Mouse (Mus musculus) embryonic facial prominence, embryonic 15.5 days (tissue): Measurements from ENCODE around the gene Arhgef5. TPM values are rescaled to one million over a fixed set of nuclear protein-coding genes. Genes with fewer than 3 reads are reported as not detected.
A peak's percentile ranks its signal among the peaks of the same experiment; 100 is the strongest.

Source experiments
- ATAC-seq: fragments of 200-750 bp; cut with Nextera tagmentation; 2 replicates; pipeline ENCODE4 v1.8.0; 2017; ENCODE audit warnings: low read depth, moderate TSS enrichment; ENCODE audit not compliant: insufficient number of reproducible peaks, low FRiP score, low TSS enrichment
- H3K27ac ChIP-seq: fragments of 300-500 bp; sonication (generic); replicated peaks from 2 replicates; pipeline ENCODE4 v1.5.1; 2015; ENCODE audit warnings: mild to moderate bottlenecking, inconsistent platforms
- H3K27me3 ChIP-seq: fragments of 300-500 bp; sonication (generic); 2 replicates; pipeline ENCODE4 v1.6.1; 2015; ENCODE audit warnings: inconsistent platforms
- H3K36me3 ChIP-seq: fragments of 300-500 bp; sonication (generic); 2 replicates; pipeline ENCODE4 v1.6.1; 2015; ENCODE audit warnings: mild to moderate bottlenecking, inconsistent platforms
- H3K4me1 ChIP-seq: fragments of 300-500 bp; sonication (generic); 2 replicates; pipeline ENCODE4 v1.6.1; 2015; ENCODE audit warnings: inconsistent platforms
- H3K4me2 ChIP-seq: fragments of 300-500 bp; sonication (generic); replicated peaks from 2 replicates; pipeline ENCODE4 v1.6.1; 2015; ENCODE audit warnings: mild to moderate bottlenecking, inconsistent platforms
- H3K4me3 ChIP-seq: fragments of 300-500 bp; sonication (generic); replicated peaks from 2 replicates; pipeline ENCODE4 v1.5.1; 2015; ENCODE audit warnings: mild to moderate bottlenecking, inconsistent platforms
- H3K9ac ChIP-seq: fragments of 300-500 bp; sonication (generic); 2 replicates; pipeline ENCODE4 v1.6.1; 2015; ENCODE audit warnings: inconsistent platforms
- H3K9me3 ChIP-seq: fragments of 300-500 bp; sonication (generic); replicated peaks from 2 replicates; pipeline ENCODE4 v1.6.1; 2016; ENCODE audit warnings: inconsistent platforms
- WGBS: fragments of 180-500 bp; shearing (Covaris S2); methylation state at CpG from one replicate; pipeline ENCODE4 v1.1.7; 2015; 5-methylcytosine and 5-hydroxymethylcytosine counted together
- polyA plus RNA-seq: library from polyadenylated mRNA; unstranded; fragments of >200 nt; fragmentation: Nextera tagmentation; extraction: Ambion mirVana; gene quantifications from 2 replicates; pipeline ENCODE4 v1.2.1, GENCODE M21; 2015

The Arhgef5 gene
- polyA plus RNA-seq, 1 experiment from 2014 or later, result 15.3 TPM

GRCm38 (mm10) chr6:43280481-43280880 lies 15.1 kb downstream of the Arhgef5 start:
- Histone ChIP-seq H3K27me3 (no peaks in the 10 kb centered on the region), H3K9ac (no peak overlapping the region), H3K36me3 (peaks cover 9% of the 10 kb centered on the region; the same call in 1 of the 2 replicates)

GRCm38 (mm10) chr6:43292041-43292440 lies 26.7 kb downstream of the Arhgef5 start:
- H3K27ac ChIP-seq, result no peak overlapping the region
- 0 out of 2 replicates have a peak, but pooled peaks cover 16% of the 10 kb centered on the region for H3K4me1 ChIP-seq
- 57% methylated on average over 3 of the region's 3 CpGs for WGBS
- H3K9ac ChIP-seq, result no peak overlapping the region
- H3K9me3 ChIP-seq, result no peaks in the 10 kb centered on the region
- peaks cover 17% of the 10 kb centered on the region; the same call in 1 of the 2 replicates for H3K36me3 ChIP-seq
- no peak overlapping the region for H3K4me3 ChIP-seq
- H3K27me3 ChIP-seq, result no peaks in the 10 kb centered on the region
- ATAC-seq, result no peak
- no peak overlapping the region for H3K4me2 ChIP-seq

More at GRCm38 (mm10) chr6:43280481-43280880, 15.1 kb downstream of the Arhgef5 start:
- H3K27ac ChIP-seq, result no peak overlapping the region
- no peaks in the 10 kb centered on the region for H3K9me3 ChIP-seq
- ATAC-seq, result no peak
- no peak overlapping the region for H3K4me3 ChIP-seq
- no peaks in the 10 kb centered on the region for H3K4me1 ChIP-seq
- H3K4me2 ChIP-seq, result no peak overlapping the region
- 89% methylated on average over 5 of the region's 5 CpGs for WGBS

- no peak overlapping the region for H3K4me2 ChIP-seq
- no peaks in the 10 kb centered on the region for H3K27me3 ChIP-seq
- no peaks in the 10 kb centered on the region for H3K9me3 ChIP-seq
- H3K27ac ChIP-seq, result no peak overlapping the region
- no peak for ATAC-seq
- 39% methylated on average over 6 of the region's 6 CpGs for WGBS
- no peak overlapping the region for H3K4me3 ChIP-seq
- peaks cover 17% of the 10 kb centered on the region; the same call in 1 of the 2 replicates for H3K36me3 ChIP-seq
- H3K4me1 ChIP-seq, result 0 out of 2 replicates have a peak, but pooled peaks cover 19% of the 10 kb centered on the region
- H3K9ac ChIP-seq, result no peak overlapping the region
Measured at GRCm38 (mm10) chr6:43292471-43293076, 27.2 kb downstream of the Arhgef5 start.

- Histone ChIP-seq H3K4me1 (0 out of 2 replicates have a peak, but pooled peaks cover 20% of the 10 kb centered on the region), H3K27me3 (no peaks in the 10 kb centered on the region), H3K4me2 (no peak overlapping the region), H3K27ac (no peak overlapping the region), H3K36me3 (peaks cover 13% of the 10 kb centered on the region; the same call in 1 of the 2 replicates), H3K9ac (no peak overlapping the region), H3K4me3 (no peak overlapping the region), H3K9me3 (no peaks in the 10 kb centered on the region)
- ATAC-seq, result no peak
- 66% methylated on average over 7 of the region's 7 CpGs for WGBS
Measured at GRCm38 (mm10) chr6:43293175-43293574, 27.8 kb downstream of the Arhgef5 start.

- H3K4me1 ChIP-seq, result 0 out of 2 replicates have a peak, but pooled peaks cover 20% of the 10 kb centered on the region
- no peak for ATAC-seq
- 22% methylated on average over 5 of the region's 5 CpGs for WGBS
- H3K27ac ChIP-seq, result no peak overlapping the region
- no peak overlapping the region for H3K4me2 ChIP-seq
- no peak overlapping the region for H3K9ac ChIP-seq
- no peaks in the 10 kb centered on the region for H3K9me3 ChIP-seq
- no peak overlapping the region for H3K4me3 ChIP-seq
- H3K36me3 ChIP-seq, result no peaks in the 10 kb centered on the region
- no peaks in the 10 kb centered on the region for H3K27me3 ChIP-seq
Measured at GRCm38 (mm10) chr6:43295908-43296307, 30.5 kb downstream of the Arhgef5 start.

DNA sequence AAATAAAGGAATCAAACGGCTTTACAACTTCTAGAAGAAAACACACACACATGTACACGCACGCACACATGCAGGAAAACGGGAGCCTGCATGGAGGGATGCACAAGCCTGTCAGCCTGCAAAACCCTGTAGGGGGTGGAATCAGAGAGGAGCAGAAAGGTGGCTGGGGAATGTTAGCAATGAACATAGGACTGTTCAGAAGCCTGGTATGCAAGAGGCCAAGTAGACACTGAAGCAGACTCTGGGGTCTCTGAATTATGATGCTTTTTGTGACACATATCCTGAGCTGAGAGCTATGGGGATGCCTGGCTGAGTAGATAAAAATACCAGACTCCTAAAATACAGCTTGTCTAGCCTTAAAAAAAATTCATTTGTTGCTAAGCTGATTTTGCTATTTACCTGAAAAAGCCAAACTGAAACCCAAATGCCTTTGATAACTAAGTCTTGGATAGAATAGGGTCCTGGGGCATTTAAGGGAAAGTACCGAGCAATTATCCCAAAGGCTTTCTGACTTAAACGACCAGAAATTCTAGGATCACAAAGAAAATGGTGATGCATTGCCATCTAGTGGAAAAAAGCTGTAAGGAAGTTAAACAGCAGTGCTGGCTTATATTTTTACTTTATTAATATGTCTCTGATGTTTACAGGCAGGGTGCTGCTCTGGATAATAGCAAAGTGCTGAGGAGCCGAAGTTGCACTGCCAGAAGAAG lies 31.6 kb downstream of the Arhgef5 start:
- 34% methylated on average over 7 of the region's 7 CpGs for WGBS
- Histone ChIP-seq H3K36me3 (no peaks in the 10 kb centered on the region), H3K4me2 (no peak overlapping the region), H3K4me3 (no peak overlapping the region), H3K4me1 (0 out of 2 replicates have a peak, but pooled peaks cover 19% of the 10 kb centered on the region), H3K9ac (no peak overlapping the region), H3K27ac (no peak overlapping the region), H3K27me3 (no peaks in the 10 kb centered on the region), H3K9me3 (no peaks in the 10 kb centered on the region)
- ATAC-seq, result no peak

- H3K9ac ChIP-seq, result no peak overlapping the region
- no peak overlapping the region for H3K4me2 ChIP-seq
- no peak overlapping the region for H3K4me3 ChIP-seq
- H3K27ac ChIP-seq, result no peak overlapping the region
- no peak for ATAC-seq
- H3K4me1 ChIP-seq, result 0 out of 2 replicates have a peak, but pooled peaks cover 14% of the 10 kb centered on the region
- H3K27me3 ChIP-seq, result no peaks in the 10 kb centered on the region
- WGBS, result 27% methylated on average over 2 of the region's 2 CpGs
- no peaks in the 10 kb centered on the region for H3K9me3 ChIP-seq
- no peaks in the 10 kb centered on the region for H3K36me3 ChIP-seq
Measured at GRCm38 (mm10) chr6:43297508-43297850, 32.1 kb downstream of the Arhgef5 start.

DNA sequence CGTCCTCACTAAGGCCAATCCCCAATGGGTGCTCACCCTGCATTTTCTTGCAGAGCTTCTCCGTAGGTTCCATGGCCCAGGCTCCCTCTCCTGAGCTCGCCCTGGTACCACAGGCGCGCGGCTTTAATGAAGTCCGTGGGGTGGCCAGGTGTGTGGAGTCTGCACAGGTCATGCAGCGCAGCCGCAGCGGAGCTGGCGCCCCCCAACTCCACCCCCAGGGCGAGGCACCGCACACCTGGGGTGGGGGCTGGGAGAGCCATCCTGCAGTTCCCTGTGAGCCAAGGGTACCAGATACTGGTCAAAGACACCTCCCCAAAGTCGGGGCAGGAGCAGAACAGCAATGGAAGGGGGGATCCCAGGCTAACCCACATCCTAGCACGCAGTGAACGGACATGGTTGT lies 44.1 kb downstream of the Arhgef5 start, which contains the start of gene Nobox:
Gene Nobox, minus strand, starts transcription at position 101 of the 400 bp plus-strand sequence.
- Histone ChIP-seq H3K4me1 (peaks cover 5% of the 10 kb centered on the region; the same call in 1 of the 2 replicates), H3K9me3 (no peaks in the 10 kb centered on the region), H3K27me3 (no peaks in the 10 kb centered on the region), H3K27ac (no peak within 1 kb of the TSS), H3K4me3 (no peak within 1 kb of the TSS), H3K9ac (no peak within 1 kb of the TSS), H3K36me3 (no peaks in the 10 kb centered on the region), H3K4me2 (no peak within 1 kb of the TSS)
- WGBS, result 65% methylated on average over 16 of the region's 16 CpGs
- no peak for ATAC-seq

GRCm38 (mm10) chr6:43310071-43310470 lies 44.7 kb downstream of the Arhgef5 start:
- no peak overlapping the region for H3K4me3 ChIP-seq
- H3K9ac ChIP-seq, result no peak overlapping the region
- H3K4me1 ChIP-seq, result peaks cover 5% of the 10 kb centered on the region; the same call in 1 of the 2 replicates
- no peak overlapping the region for H3K4me2 ChIP-seq
- no peaks in the 10 kb centered on the region for H3K36me3 ChIP-seq
- H3K27me3 ChIP-seq, result no peaks in the 10 kb centered on the region
- WGBS, result 39% methylated on average over 6 of the region's 6 CpGs
- no peaks in the 10 kb centered on the region for H3K9me3 ChIP-seq
- no peak overlapping the region for H3K27ac ChIP-seq
- ATAC-seq, result no peak

DNA sequence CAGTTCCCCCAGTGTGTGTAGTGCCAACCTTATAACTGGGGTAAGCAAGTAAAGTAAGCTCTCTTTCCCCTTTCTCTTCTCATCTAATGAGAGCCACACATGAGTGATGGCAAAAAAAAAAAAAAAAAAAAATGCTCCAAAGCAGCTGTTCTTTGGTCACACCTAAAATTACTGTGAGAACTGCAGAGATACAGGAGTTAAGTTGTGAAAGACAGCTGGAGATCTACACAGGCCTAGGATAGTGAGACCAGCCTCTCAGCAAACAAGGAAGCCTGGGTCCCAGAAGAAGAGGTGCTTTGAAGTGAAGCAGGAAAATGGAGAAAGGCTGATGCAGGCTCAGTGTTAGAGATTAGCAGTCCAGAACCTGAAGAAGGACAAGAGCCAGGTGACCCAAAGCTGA lies 47.2 kb downstream of the Arhgef5 start:
- no peak for ATAC-seq
- Histone ChIP-seq H3K4me2 (no peak overlapping the region), H3K4me1 (peaks cover 5% of the 10 kb centered on the region; the same call in 1 of the 2 replicates), H3K27ac (peak overlapping the region; percentile 67), H3K9me3 (no peaks in the 10 kb centered on the region), H3K36me3 (no peaks in the 10 kb centered on the region), H3K9ac (no peak overlapping the region), H3K4me3 (no peak overlapping the region), H3K27me3 (no peaks in the 10 kb centered on the region)

DNA sequence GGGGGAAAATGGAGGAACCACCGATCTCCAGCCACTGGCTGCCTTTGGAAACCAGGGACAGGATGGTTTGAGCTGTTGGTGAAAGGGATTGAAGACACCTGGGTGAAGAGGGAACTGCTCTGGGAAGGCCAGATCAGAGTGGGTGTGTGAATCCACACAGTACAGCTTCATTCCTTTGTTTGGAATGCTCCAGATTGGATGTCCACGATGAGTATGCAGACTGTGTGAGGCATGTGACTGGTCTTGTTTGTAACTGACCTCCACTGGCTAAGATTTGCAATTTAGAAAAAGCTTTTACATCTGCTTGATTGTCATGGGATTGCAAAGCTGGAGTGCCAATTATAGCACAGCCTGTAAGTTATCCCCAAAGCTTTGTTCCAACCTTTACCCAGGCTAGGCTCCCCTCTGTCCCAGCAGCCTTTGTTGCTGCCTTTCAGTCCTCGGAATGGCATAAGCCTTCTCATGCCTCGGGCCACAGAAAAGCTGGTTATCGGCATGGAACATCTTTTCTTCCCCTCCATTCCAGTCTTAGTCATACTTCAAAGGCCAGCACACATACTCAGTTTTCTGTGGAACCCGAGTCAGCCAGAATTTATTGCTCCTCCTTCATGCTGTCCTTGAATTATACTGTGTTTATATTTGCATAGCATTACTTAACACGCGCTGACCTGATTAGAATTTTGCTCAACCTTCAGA lies 47.7 kb downstream of the Arhgef5 start:
- 0 out of 2 replicates have a peak, but pooled peaks have one; percentile 47 for ATAC-seq
- Histone ChIP-seq H3K27ac (peak overlapping the region; percentile 67), H3K9ac (no peak overlapping the region), H3K4me3 (no peak overlapping the region), H3K36me3 (no peaks in the 10 kb centered on the region), H3K4me2 (no peak overlapping the region), H3K27me3 (no peaks in the 10 kb centered on the region), H3K4me1 (peaks cover 5% of the 10 kb centered on the region; the same call in 1 of the 2 replicates), H3K9me3 (no peaks in the 10 kb centered on the region)
- 53% methylated on average over 8 of the region's 8 CpGs for WGBS
